Mouse (Mus musculus) hindbrain, embryonic 12.5 days (tissue): ENCODE data around the gene Reep1. TPM values are rescaled to one million over a fixed set of nuclear protein-coding genes. Genes with fewer than 3 reads are reported as not detected.
"Not testable (repeated sequence)": the region's sequence is repeated elsewhere in the genome, so short reads cannot be mapped to it uniquely, and the experiment has no call there.

ENCODE experiments used
- ATAC-seq: fragments of 200-750 bp; cut with Nextera tagmentation; 2 replicates; pipeline ENCODE4 v1.8.0; 2017; ENCODE audit warnings: moderate TSS enrichment; ENCODE audit not compliant: low FRiP score
- H3K27ac ChIP-seq: fragments of 300-500 bp; sonication (generic); 2 replicates; pipeline ENCODE4 v1.5.1; 2016; ENCODE audit warnings: mild to moderate bottlenecking
- H3K27me3 ChIP-seq: fragments of 300-500 bp; sonication (generic); 2 replicates; pipeline ENCODE4 v1.6.1; 2016; ENCODE audit warnings: mild to moderate bottlenecking
- H3K36me3 ChIP-seq: fragments of 300-500 bp; sonication (generic); 2 replicates; pipeline ENCODE4 v1.6.1; 2016; ENCODE audit warnings: mild to moderate bottlenecking
- H3K4me1 ChIP-seq: fragments of 300-500 bp; sonication (generic); 2 replicates; pipeline ENCODE4 v1.6.1; 2016
- H3K4me2 ChIP-seq: fragments of 300-500 bp; sonication (generic); replicated peaks from 2 replicates; pipeline ENCODE4 v1.6.1; 2016; ENCODE audit warnings: mild to moderate bottlenecking
- H3K4me3 ChIP-seq: fragments of 300-500 bp; sonication (generic); 2 replicates; pipeline ENCODE4 v1.5.1; 2016; ENCODE audit warnings: mild to moderate bottlenecking
- H3K9ac ChIP-seq: fragments of 300-500 bp; sonication (generic); 2 replicates; pipeline ENCODE4 v1.6.1; 2016; ENCODE audit warnings: mild to moderate bottlenecking, moderate library complexity
- H3K9me3 ChIP-seq: fragments of 300-500 bp; sonication (generic); replicated peaks from 2 replicates; pipeline ENCODE4 v1.6.1; 2016; ENCODE audit warnings: mild to moderate bottlenecking
- WGBS: fragments of 180-500 bp; shearing (Covaris S2); methylation state at CpG from one replicate; pipeline ENCODE4 v1.1.7; 2016; 5-methylcytosine and 5-hydroxymethylcytosine counted together
- polyA plus RNA-seq: library from polyadenylated mRNA; unstranded; fragments of >200 nt; fragmentation: Nextera tagmentation; extraction: Ambion mirVana; gene quantifications from 2 replicates; pipeline ENCODE4 v1.2.1, GENCODE M21; 2016

Reep1 gene
- polyA plus RNA-seq, 1 experiment from 2014 or later, result 122 TPM

GRCm38 (mm10) chr6:71829768-71830167, 122.4 kb downstream of the Reep1 start:
- H3K27ac ChIP-seq, result no peak overlapping the region
- WGBS, result 90% methylated on average over 9 of the region's 9 CpGs
- H3K4me2 ChIP-seq, result no peak overlapping the region
- H3K9me3 ChIP-seq, result no peaks in the 10 kb centered on the region
- H3K4me3 ChIP-seq, result no peak overlapping the region
- peaks cover 12% of the 10 kb centered on the region for H3K4me1 ChIP-seq
- no peaks in the 10 kb centered on the region for H3K27me3 ChIP-seq
- no peak overlapping the region for H3K9ac ChIP-seq
- no peak for ATAC-seq
- no peaks in the 10 kb centered on the region for H3K36me3 ChIP-seq

DNA sequence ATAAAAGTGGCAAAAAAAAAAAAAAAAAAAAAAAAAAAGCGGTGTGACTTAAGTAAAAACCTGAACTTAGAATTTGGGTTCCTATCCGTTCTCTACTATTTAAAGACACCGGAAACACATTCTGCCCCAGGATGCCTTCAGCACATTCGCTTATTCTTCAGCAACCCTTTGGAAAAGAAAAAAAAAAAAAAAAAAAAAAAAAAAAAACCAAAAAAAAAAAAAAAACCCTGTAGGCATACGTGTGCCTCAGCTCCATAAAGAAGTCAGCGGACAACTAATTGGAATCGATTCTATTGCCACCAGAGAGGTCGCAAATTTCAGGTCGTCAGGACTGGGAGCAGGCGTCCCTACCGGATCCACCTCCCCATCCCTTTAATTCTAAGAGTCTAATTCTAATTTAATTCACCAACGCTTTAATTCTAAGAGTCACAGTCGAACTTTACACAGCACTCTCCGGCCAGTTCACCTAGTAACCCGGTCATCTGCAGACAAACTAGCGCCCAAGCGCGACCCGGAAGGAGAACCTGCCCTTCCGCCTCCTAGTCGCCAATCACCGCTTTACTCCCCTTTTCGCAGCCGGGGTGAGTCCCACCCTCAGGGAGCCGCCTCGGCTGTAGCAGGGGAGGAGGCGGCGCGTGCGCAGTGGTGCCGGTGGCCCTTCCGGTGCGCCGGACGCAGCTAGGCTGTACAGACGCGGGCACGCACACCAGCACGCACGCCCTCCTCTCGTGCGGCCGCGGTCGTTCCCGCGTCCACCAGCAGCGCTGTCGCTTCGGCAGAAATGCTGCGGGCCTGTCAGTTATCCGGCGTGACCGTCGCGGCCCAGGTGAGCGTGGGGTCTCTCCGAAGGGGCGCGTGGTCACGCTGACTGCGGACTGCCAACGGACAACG, 123.6 kb downstream of the Reep1 start, which contains the start of gene Immt:
Gene Immt (plus strand): TSS at position 642 of the 891 bp plus-strand sequence.
- peak within 1 kb of the TSS; percentile 79 for H3K4me2 ChIP-seq
- H3K27me3 ChIP-seq, result no peaks in the 10 kb centered on the region
- peak within 1 kb of the TSS; percentile 90 for H3K27ac ChIP-seq
- H3K36me3 ChIP-seq, result 0 out of 2 replicates have a peak, but pooled peaks cover 5% of the 10 kb centered on the region
- H3K9me3 ChIP-seq, result no peaks in the 10 kb centered on the region
- WGBS, result under 1% methylated on average over 64 of the region's 64 CpGs
- H3K4me1 ChIP-seq, result peaks cover 12% of the 10 kb centered on the region
- peak within 1 kb of the TSS; percentile 85 for H3K9ac ChIP-seq
- peak; percentile 100 for ATAC-seq
- H3K4me3 ChIP-seq, result peak within 1 kb of the TSS; percentile 97

DNA sequence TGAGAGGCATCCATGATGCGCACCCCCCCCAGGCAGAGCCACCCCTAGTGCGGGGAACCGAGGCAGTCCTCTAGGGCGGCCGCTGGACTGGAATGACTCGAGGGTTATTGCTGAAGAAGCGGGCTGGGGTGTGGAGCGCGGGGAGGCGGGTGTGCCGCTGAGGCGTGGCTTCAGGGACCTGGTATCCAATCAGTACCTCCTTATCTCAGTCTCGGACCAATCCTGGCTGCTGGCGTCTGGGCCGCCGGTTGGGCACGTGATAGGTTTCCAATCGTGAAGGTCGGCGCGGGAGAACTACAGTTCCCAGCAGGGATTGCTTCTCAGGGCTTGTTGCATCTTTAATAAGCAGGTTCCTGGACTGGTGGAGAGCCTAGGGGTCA, 124.2 kb downstream of the Reep1 start:
- H3K9me3 ChIP-seq, result no peaks in the 10 kb centered on the region
- no peaks in the 10 kb centered on the region for H3K27me3 ChIP-seq
- ATAC-seq, result peak; percentile 100
- 0 out of 2 replicates have a peak, but pooled peaks cover 10% of the 10 kb centered on the region for H3K36me3 ChIP-seq
- 1% methylated on average over 21 of the region's 21 CpGs for WGBS
- H3K4me3 ChIP-seq, result peak overlapping the region; percentile 97
- peaks cover 12% of the 10 kb centered on the region for H3K4me1 ChIP-seq
- peak overlapping the region; percentile 79 for H3K4me2 ChIP-seq
- peak overlapping the region; percentile 85 for H3K9ac ChIP-seq
- peak overlapping the region; percentile 90 for H3K27ac ChIP-seq

- 67% methylated on average over 2 of the region's 2 CpGs for WGBS
- H3K4me2 ChIP-seq, result no peak overlapping the region
- ATAC-seq, result no peak
- no peaks in the 10 kb centered on the region for H3K27me3 ChIP-seq
- H3K36me3 ChIP-seq, result 0 out of 2 replicates have a peak, but pooled peaks cover 10% of the 10 kb centered on the region
- H3K9me3 ChIP-seq, result no peaks in the 10 kb centered on the region
- H3K27ac ChIP-seq, result no peak overlapping the region
- no peak overlapping the region for H3K9ac ChIP-seq
- H3K4me3 ChIP-seq, result no peak overlapping the region
- H3K4me1 ChIP-seq, result peaks cover 9% of the 10 kb centered on the region
These were observed 129.4 kb downstream of the Reep1 start for GRCm38 (mm10) chr6:71836811-71837210.

DNA sequence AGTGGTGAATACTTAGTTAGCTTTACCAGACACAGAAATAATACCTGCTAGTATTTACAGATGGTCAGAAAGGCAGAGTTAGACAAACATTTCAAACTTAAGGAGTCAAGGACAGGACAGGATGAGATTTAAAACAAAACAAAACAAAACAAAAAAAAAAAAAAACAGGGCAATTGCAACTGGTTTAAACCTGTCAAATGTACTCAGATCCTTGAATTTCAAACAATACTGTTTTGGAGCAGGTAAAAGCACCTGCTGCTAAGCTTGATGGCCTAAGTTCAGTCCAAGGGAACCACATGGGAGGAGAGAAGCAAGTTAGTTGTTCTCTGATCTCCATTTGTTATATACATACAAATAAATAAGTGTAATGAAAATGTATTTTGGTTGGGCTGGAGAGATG, 132.5 kb downstream of the Reep1 start:
- Histone ChIP-seq H3K4me1 (no peaks in the 10 kb centered on the region), H3K9me3 (no peaks in the 10 kb centered on the region), H3K36me3 (0 out of 2 replicates have a peak, but pooled peaks cover 15% of the 10 kb centered on the region), H3K4me3 (no peak overlapping the region), H3K27me3 (no peaks in the 10 kb centered on the region), H3K9ac (no peak overlapping the region), H3K4me2 (no peak overlapping the region), H3K27ac (no peak overlapping the region)
- no peak for ATAC-seq

DNA sequence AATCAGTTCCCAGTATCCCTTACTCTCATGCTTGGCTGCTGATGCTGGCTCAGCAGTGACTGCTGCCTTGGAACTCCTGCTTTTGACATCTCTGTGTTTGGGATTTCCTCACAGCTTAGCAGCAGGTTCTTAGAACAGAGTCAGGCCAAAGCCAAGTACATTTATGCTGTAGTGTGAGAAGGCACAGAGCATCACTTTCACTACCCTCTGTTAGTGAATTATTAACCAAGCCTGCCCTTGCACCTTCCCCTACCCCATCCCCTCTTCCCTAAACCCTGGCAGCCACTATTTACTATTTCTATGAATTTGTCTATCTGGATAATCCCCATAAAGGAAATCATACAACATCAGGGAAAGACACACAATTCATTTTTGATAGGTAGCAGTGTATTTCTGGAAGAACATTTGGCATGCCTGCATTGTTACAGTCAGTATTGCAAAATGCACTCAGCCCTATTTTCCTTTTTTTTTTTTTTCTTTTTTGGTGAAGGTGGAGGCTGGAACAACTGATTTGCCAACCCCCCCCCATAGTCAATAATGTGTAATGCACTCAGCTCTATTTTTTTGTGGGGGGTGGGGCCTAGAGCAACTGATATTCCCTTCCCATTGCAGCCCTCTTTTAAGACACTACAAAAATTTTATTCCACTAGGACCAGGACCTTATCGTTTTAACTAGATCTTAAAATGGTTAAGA, 133.4 kb downstream of the Reep1 start:
- 0 out of 2 replicates have a peak, but pooled peaks cover 10% of the 10 kb centered on the region for H3K36me3 ChIP-seq
- no peak overlapping the region for H3K9ac ChIP-seq
- no peak overlapping the region for H3K4me3 ChIP-seq
- ATAC-seq, result no peak
- H3K9me3 ChIP-seq, result no peaks in the 10 kb centered on the region
- WGBS, result 97% methylated on average over 1 of the region's 1 CpGs
- H3K27ac ChIP-seq, result no peak overlapping the region
- H3K4me2 ChIP-seq, result no peak overlapping the region
- H3K27me3 ChIP-seq, result no peaks in the 10 kb centered on the region
- no peaks in the 10 kb centered on the region for H3K4me1 ChIP-seq

DNA sequence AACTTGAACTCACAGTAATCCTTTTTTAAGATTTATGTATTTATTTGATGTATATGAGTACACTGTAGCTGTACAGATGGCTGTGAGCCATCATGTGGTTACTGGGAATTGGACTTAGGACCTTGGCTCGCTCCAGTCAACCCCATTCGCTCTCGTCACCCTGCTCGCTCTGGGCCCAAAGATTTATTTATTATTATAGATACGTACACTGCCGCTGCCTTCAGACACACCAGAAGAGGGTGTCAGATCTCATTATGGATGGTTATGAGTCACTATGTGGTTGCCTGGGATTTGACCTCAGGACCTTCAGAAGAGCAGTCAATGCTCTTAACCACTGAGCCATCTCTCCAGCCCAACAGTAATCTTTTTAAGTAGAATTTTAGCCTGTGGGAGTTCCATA, 139.5 kb downstream of the Reep1 start:
- H3K9ac ChIP-seq, H3K9me3 ChIP-seq, H3K27ac ChIP-seq, H3K4me3 ChIP-seq, H3K4me1 ChIP-seq, H3K4me2 ChIP-seq, ATAC-seq, H3K27me3 ChIP-seq: not testable (repeated sequence)
- 83% methylated on average over 6 of the region's 6 CpGs for WGBS
- H3K36me3 ChIP-seq, result peaks cover 32% of the 10 kb centered on the region

Other genes starting within 250 kb of the Reep1 start
- gene Rnf103, start 213.7 kb upstream of the Reep1 start, polyA plus RNA-seq, result 27.9 and 29.0 TPM in 2 replicates
- 49.3 and 53.4 TPM in 2 replicates for gene Chmp3, start 163.8 kb upstream of the Reep1 start, polyA plus RNA-seq
- gene Kdm3a, start 74.6 kb upstream of the Reep1 start, polyA plus RNA-seq, result 87.1 and 91.0 TPM in 2 replicates
- gene Mrpl35, start 119.4 kb downstream of the Reep1 start, polyA plus RNA-seq, result 41.9 and 47.1 TPM in 2 replicates
- 153 and 160 TPM in 2 replicates for gene Immt, start 123.8 kb downstream of the Reep1 start, polyA plus RNA-seq
- gene Ptcd3, start 201.2 kb downstream of the Reep1 start, polyA plus RNA-seq, result 102 and 108 TPM in 2 replicates
- 31.5 and 32.5 TPM in 2 replicates for gene Polr1a, start 201.5 kb downstream of the Reep1 start, polyA plus RNA-seq